Mouse (Mus musculus) spleen, adult 2 months (tissue): ENCODE results near the gene Kat6b.
A peak's percentile ranks its signal among the peaks of the same experiment; 100 is the strongest.

ENCODE experiments used
- CTCF ChIP-seq: fragments of 200-500 bp; IDR thresholded peaks from 2 replicates; pipeline ENCODE4 v1.5.1; 2011; ENCODE audit warnings: mild to moderate bottlenecking, inconsistent platforms; ENCODE audit not compliant: insufficient read depth, insufficient read length, insufficient replicate concordance; ENCODE audit errors: extremely low read depth
- POLR2A ChIP-seq: fragments of 200-500 bp; IDR thresholded peaks from 2 replicates; pipeline ENCODE4 v1.6.1; 2011; ENCODE audit warnings: low read depth, low read length, inconsistent platforms

- TF ChIP-seq POLR2A, result no peak
- TF ChIP-seq CTCF, result 0 out of 2 replicates have a peak, but pooled peaks have one; percentile 0
Observed at GRCm38 (mm10) chr14:21592152-21592551, 110.9 kb downstream of the Kat6b start.
